Mouse (Mus musculus): ENCODE measurements around the gene Cdh6.

DNA sequence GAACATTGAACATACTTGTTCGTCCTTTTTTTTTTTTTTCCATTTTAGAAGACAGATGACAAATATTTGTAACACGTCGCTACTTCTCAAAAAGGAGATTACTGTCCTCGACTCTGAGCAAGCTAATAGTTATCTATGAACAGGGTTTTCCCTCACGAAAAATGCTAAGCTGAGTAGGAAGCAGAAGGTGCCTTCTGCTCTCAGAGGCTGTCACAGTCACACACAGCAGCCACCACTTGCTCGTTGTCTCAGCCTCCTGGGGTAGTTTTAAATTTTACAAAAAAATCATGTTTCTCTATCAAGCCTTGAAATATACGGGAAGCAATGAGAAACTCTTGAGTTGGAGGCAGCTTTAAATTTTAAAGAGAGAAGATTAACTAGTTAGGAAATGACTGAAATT, 125.6 kb downstream of the Cdh6 start:
- TF ChIP-seq CTCF (IDR thresholded peaks at IDR 0.05; ENCODE audit: low read depth) (no peak), EP300 (IDR thresholded peaks at IDR 0.05; ENCODE audit: low read depth) (no peak)
